Mouse (Mus musculus): ENCODE results near the gene Setx. TPM values are rescaled to one million over a fixed set of nuclear protein-coding genes. Genes with fewer than 3 reads are reported as not detected.

The Setx gene
- polyA plus RNA-seq, 1 experiment from 2014 or later: 9.9 TPM

- Histone ChIP-seq H3K4me2 (no peak overlapping the region), H3K9me3 (no peaks in the 10 kb centered on the region), H3K27me3 (replicated peaks) (0 out of 2 replicates have a peak, but pooled peaks cover 2% of the 10 kb centered on the region), H3K9ac (no peak overlapping the region), H3K4me1 (0 out of 2 replicates have a peak, but pooled peaks cover 1% of the 10 kb centered on the region), H3K36me3 (no peaks in the 10 kb centered on the region), H3K27ac (no peak overlapping the region), H3K4me3 (replicated peaks) (no peak overlapping the region)
- WGBS: 62% methylated on average over 9 of the region's 9 CpGs
- ATAC-seq (ENCODE audit: insufficient read depth, low FRiP score, low read depth): no peak
Measured at GRCm38 (mm10) chr2:29230191-29230835, 106.3 kb downstream of the Setx start.

Other genes starting within 250 kb of the Setx start
- 0.12 TPM in 1 of 2 replicates, not detected in the other for gene Barhl1, start 207.5 kb upstream of the Setx start, polyA plus RNA-seq (2015; fragmentation: Nextera tagmentation; extraction: Ambion mirVana)
- gene Cfap77, start 69.1 kb upstream of the Setx start, polyA plus RNA-seq (2015; fragmentation: Nextera tagmentation; extraction: Ambion mirVana): 0.39 TPM in 2 replicates
- gene Ttf1, start 63.9 kb upstream of the Setx start, polyA plus RNA-seq (2015; fragmentation: Nextera tagmentation; extraction: Ambion mirVana): 10.1 and 10.4 TPM in 2 replicates
- gene Ntng2, start 128.8 kb downstream of the Setx start, polyA plus RNA-seq (2015; fragmentation: Nextera tagmentation; extraction: Ambion mirVana): 0.63 and 0.71 TPM in 2 replicates
- gene Med27, start 222.6 kb downstream of the Setx start, polyA plus RNA-seq (2015; fragmentation: Nextera tagmentation; extraction: Ambion mirVana): 36.4 and 43.1 TPM in 2 replicates

Measured in stomach, embryonic 15.5 days (tissue).